Comparison of ENCODE assay signal across 8 mouse cellular contexts in genomic region chr17:71002081-71002743, GRCm38 (mm10). TPM values are rescaled to one million over a fixed set of nuclear protein-coding genes. Genes with fewer than 3 reads are reported as not detected.
DNase-seq lines count a peak whose midpoint lies in the region; ATAC-seq lines count a peak whose summit lies in the region.

Gene Myom1 (plus strand): TSS chr17:71002633.

- H3K4me2 ChIP-seq in lung, embryonic 16.5 days (ENCODE audit: low read depth, low read length), result peak within 1 kb of the TSS; percentile 71

- no peaks in the 10 kb centered on the region for H3K9me3 ChIP-seq in lung, embryonic 16.5 days (ENCODE audit: control insufficient read depth, low read length)

- H3K4me1 ChIP-seq in lung, embryonic 16.5 days (replicated peaks; ENCODE audit: control insufficient read depth, insufficient read depth, low read length), result peaks cover 36% of the 10 kb centered on the region

- WGBS in lung, embryonic 16.5 days, result under 1% methylated on average over 56 of the region's 65 CpGs

- H3K9ac ChIP-seq in lung, embryonic 16.5 days (ENCODE audit: low read length), result peak within 1 kb of the TSS; percentile 100

- H3K36me3 ChIP-seq in lung, embryonic 16.5 days (ENCODE audit: control insufficient read depth, insufficient read depth, low read length), result no peaks in the 10 kb centered on the region; the same call in 1 of the 2 replicates

- peak within 1 kb of the TSS; percentile 91 for H3K4me3 ChIP-seq in lung, embryonic 16.5 days (ENCODE audit: low read length)

- ATAC-seq in hematopoietic stem cell, adult 5-6 weeks (replicated peaks in 1 of 2; ENCODE audit: insufficient read depth in 1 of 2, low FRiP score in 2 of 2, low TSS enrichment in 1 of 2, low read depth in 1 of 2, poor library complexity in 2 of 2, severe bottlenecking in 2 of 2), result peak; percentile 84 to 88
- ATAC-seq in lung, embryonic 16.5 days (ENCODE audit: low read depth), result peak; percentile 96

- H3K27me3 ChIP-seq in lung, embryonic 16.5 days (ENCODE audit: control insufficient read depth, insufficient read depth, low read depth, low read length), result no peaks in the 10 kb centered on the region

- peak; percentile 85 for DNase-seq in MEL-GATA-1-ER (ENCODE audit: extremely low read depth, low read depth)
- peak; percentile 93 for DNase-seq in cerebellum, adult 8-10 months
- peak; percentile 96 for DNase-seq in forelimb bud, embryonic 11.5 days (ENCODE audit: low read depth, low spot score)
- DNase-seq in layer of hippocampus, adult 9-10 months (ENCODE audit: low spot score), result peak; percentile 87
- peak; percentile 96 for DNase-seq in ovary, postnatal 10 days (ENCODE audit: low spot score)
- peak; percentile 98 for DNase-seq in thymus, postnatal 10 days (ENCODE audit: low spot score in 2 of 2)

- H3K27ac ChIP-seq in lung, embryonic 16.5 days (ENCODE audit: low read length), result peak within 1 kb of the TSS; percentile 100

RNA-seq across cellular contexts. Expression of gene Myom1, which starts in this region (rescaled TPM):
- total RNA-seq in hematopoietic stem cell, adult 5-6 weeks (2017), result 1.8 and 2.0 TPM in 2 replicates
- polyA plus RNA-seq in lung, embryonic 16.5 days (2015; fragmentation: Nextera tagmentation; extraction: Ambion mirVana), result 11.4 and 13.2 TPM in 2 replicates

Comparison
In these comparisons a context has a peak if more than half of its experiments do, and no peak if none do; other contexts are left out.
1. Peak in every context shown above with its lines: DNase-seq, ATAC-seq, H3K4me3 ChIP-seq and H3K27ac ChIP-seq.